Mouse (Mus musculus): ENCODE data around the gene Mri1.

Gene Mri1

DNA sequence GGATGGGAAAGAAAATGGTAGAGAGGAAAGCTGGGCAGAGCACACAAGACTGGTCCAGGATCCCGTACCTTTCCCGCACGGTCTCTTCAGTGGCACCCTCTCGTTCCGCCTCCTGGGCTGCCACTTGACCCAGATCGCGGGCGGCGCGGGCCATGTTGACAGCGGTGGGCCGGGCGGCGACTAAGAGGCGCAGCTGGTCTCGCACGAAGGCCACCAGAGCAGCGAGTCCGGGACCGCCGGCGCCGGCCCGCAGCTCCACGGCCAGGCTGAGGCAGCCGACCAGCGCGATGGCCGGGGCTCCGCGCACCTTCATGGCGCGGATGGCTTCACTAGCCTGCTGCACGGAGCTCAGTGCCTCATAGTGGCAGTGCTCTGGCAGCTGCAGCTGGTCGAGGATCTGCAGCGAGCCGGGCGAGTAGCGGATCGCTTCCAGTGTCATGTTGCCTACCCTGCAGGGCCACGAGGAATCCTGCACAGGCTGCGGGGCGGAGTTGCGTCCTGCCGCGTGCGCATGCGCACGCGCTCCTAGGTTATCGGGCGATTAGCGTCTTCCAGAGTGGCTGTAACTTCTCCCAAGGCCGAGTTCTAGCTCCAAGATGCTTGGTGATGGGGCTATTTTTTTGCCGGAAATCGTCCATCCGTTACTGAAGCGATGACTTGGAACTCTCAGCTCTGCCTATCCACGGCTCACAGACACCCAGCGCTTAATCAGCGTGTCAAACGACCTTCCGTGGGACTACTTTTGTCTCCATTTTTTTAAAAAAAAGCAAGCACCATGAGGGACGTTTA, at the start of gene Mri1:
TSS of gene Mri1 (minus strand) at position 505 of the 789 bp plus-strand sequence.
- peak; percentile 89 to 92 for DNase-seq

DNA sequence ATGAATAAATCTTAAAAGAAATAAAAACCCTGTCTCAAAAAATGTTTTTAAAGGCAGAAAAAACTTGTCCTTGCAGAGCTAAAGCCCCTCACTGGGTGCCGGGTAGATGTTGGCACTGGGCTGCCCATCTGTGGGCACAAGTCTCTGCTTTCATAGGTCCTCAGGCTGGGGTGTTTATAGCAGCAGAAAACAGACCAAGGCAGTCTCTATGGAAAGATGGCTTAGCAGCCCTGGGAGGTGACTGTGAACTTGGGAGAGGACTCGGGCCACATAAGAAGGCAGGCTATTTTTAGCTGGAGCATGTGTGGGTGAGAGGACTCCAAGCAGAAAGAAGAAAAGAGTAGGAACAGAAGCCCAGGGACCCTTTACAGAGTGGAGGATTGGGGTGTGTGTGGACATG, 46.8 kb upstream of the Mri1 start:
- no peak for DNase-seq

DNA sequence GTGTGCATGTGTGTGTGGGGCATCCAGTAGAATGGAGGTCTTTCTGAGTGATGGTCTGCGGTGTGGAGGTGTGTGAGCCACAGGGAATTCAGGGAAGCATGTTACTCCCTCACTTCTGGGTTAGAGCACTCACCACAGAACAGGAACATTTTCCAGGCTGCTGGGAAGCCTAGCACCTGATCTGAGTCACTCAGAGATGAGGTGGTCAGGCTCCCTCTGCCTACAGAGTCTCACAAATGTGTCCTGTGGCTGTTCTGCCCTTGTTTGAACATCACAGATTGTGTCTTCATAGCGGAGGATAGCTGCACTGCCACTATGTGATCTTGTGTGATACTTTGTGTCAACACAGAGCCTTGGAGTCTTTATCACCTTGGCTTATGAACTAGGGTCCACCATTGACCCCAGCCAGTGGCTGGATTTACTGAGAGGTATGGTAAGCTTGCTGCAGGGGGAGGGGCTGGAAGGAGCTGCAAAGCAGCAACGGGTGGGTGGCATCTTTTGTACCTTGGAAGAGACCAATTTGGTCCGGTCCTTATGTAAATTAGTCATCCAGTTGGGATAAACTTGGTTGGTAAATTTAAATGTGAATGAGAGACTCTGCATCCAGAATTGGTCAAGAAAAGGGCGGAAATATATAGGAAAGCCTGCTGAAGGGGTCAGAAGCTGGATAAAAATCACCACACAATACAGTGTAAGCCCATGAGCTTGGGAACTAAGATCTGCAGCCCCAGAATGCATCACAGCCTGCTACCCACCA, 40.1 kb upstream of the Mri1 start:
- no peak for DNase-seq

DNA sequence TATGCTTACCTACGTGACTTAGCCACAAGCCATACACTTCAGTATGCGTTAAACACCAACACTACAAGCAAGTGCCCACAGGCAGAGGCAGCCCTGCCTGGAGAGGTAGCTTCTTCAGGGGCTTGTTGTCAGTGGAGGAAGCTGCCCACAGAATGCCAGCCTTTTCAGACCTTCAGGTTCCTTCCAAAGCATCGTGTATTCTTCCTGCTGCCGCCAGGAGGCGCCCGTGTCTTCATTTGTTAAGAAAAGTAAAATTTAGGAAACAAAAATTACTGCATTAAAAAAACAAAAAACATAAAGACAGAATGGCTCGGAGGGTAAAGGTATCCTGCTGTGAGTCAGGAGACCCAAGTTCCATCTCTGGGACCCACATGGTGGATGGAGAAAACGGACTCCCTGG, 34.6 kb upstream of the Mri1 start:
- peak; percentile 85 to 88 for DNase-seq

DNA sequence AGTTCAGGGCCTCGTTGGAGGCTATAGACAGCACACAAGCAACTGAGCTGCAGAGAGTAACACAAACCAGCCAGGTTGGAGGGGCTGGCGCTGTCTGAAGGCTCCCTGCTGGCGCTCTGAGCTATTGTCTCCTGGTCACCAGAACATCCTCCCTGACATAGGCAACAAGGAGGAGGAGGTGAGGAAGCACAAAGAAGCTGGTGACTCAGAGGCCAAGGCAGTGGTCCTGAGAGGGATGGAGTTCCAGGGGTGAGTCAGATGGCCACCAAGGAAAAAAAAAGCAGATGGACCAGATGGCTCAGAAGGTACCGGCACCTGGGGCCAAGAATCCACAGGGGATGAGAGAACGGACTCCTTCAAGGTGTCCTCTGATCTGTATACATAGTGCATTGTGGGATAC, 34.0 kb upstream of the Mri1 start:
- peak; percentile 83 for DNase-seq

DNA sequence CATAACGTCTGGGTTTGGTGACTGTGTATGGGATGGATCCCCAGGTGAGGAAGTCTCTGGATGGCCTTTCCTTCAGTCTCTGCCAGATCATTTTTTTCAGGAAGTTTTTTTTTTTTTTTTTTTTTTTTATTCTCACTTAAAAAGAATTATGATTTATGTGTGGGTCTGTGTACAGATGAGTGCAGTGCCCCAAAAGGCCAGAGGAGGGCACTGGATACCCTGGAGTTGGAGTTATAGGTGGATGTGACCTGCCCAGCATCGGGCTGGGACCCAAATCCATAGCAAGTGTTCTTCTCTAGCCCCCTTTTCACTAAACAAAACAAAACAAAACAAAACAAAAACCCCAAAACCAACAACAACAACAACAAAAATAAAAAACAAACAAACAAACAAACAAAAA, 31.8 kb upstream of the Mri1 start:
- DNase-seq: peak; percentile 69 to 76

DNA sequence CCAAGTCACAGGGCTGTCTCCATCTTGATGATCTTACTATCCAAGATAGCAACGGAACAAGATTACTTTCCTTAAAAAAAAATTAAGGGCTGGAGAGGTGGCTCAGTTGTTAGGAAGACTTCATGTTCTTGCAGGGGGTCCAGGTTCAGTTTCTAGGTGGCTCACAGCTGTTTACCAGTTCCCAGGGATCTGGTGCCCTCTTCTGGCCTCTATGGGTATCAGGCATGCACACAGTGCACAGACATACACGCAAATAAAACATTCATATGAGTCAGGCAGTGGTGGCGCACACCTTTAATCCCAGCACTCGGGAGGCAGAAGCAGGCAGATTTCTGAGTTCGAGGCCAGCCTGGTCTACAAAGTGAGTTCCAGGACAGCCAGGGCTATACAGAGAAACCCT, 28.5 kb upstream of the Mri1 start:
- peak; percentile 63 to 68 for DNase-seq

DNA sequence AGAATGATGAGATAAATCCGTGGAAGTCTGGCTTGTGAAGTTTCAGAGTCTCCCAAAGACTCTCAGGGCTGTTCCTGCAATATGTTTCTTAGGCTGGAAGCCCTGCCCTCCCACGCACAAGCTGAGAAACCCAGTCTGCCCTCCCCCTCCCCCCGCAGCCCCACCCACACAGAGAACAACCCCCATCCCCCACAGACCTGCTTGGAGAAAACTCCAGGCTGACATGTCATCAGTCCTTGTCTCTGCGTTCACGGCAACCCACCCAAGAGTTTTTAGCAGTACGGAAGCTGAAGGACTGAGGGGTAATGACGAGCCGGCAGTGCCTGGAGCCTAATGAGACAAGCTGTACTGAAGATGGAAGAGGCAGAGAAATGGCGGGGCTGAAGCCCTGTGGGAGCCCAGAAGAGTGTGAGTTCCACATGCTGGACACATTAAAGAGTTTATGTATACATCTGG, 27.5 kb upstream of the Mri1 start:
- no peak for DNase-seq

DNA sequence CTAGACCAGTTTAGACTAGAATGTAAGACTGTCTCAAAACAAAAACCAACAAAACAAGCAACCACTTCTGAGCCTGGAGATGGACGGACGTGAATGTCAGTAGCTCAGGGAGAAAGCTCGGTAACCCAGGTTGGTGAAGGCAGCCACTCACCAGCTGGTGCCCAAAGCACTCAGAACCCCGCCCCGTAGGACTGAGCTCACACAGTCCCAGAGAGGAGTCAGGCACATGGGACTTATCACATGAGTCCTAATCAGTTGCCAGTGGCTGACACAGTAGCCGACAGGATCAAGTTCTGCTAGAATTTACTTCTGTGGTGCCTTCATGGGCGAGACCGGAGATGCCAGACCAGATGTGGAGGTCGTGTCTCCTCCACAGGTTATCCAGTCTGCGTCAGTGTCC, 23.7 kb upstream of the Mri1 start:
- DNase-seq: no peak

DNA sequence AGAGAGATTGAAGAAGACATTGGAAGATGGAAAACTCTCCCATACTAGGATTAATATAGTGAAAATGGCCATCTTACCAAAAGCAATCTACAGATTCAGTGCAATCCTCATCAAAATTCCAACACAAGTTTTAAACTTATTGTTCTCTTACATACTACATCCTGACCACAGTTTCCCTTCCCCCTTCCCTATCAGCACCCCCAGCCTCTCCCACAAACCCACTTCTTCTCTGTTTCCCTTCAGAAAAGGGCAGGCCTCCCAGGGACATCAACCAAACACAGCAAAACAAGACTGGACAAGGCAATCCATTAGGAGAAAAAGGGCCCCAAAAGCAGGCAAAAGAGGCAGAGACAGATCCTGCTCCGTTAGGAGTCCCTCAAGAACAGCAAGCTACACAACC, 19.3 kb upstream of the Mri1 start:
- DNase-seq: no peak

DNA sequence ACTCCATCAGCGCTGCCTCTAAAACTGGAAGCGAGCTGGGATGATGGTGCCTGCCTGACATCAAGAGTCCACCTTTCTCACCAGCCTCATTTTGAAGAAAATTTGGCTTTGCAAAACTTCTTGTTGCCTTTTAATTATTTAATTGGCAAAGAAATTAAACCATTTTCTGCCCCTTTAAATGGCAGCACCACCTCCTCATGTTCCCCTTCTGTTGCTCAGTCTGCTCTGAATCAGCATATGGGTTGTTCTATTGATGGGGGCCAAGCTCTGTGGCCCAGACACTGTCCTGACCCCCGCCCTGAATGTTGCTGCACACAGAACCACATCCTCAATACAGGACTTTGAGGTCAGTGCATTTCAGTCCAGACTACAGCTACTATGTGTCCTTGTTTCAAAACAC, 16.8 kb upstream of the Mri1 start:
- no peak for DNase-seq

DNA sequence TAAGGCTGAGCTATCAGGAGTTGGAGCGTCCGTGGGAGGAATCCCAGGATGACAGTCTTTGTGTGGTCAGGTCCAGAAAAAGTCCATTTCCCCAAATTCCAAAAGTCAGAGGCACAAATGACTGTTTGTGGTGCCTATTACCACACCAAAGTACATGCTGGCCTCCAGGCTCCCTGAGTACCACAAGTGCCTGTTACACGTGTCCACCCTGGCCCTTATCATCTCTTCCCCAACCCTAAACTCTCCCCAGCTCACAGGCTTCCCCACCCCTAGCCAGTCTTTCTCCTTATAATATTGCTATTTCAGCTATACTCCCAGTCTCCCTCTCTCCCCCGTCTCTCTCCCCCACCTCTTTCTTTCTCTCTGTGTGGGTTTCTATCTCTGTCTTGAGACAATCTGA, 15.2 kb upstream of the Mri1 start:
- DNase-seq: no peak

DNA sequence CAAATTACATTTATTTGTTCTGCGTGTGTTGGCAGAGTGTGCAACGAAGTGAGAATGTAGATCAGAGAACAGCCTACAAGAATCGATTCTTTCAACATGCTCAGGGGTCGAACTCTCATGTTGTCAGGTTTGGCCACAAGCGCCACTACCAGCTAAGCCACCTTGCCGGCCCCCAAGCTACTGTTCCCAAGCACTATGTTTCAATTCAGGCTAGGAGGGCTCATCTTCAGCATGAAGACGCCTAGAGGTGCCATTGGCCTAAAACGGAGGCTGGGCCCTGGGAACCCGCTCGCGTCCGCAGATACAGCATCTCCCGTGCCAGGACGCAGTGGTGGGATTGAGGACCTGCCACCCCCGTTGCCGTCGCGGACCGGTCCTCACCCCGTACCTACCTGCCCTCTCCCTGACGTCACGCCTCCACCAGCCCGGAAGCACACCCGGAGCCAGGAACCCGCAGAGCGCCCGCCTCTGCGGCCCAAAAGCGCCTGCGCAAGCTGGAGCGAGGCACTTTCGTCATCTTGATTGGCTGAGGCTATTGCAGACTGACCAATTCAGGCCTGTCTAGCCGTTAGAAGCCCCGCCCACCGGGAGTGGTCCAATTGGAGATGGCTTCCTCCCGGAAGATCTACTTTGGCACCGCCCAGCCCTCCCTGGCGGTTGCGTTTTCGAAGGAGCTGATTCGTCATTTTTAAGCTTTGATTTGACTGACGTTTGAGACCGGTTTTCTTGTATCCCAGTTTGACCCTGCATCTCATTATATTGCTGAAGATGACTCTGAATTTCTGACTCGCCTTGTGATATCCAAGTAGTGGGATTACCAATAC, 13.0 kb upstream of the Mri1 start, which contains the start of gene Ccdc130:
TSS of gene Ccdc130 (minus strand) at position 431 of the 824 bp plus-strand sequence.
- DNase-seq: peak; percentile 100

DNA sequence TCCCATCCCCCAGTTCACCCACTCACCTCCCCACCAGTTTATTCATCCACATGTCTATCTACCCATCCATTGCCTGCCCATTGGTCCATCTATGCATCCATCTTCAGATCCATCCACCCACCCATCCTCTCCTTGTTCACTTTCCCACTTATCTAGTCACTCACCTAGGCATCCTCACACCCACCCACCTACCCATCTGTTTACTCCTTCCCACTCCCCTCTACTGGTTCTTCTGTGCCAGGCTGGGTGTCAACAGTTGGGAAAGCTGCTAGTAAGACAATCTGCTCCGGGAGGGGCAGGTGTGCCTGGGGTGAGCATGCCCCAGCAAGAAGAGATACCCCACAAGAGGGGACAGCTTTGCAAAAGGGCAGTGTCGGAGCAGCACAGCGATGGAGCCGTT, 4.0 kb upstream of the Mri1 start:
- no peak for DNase-seq

DNA sequence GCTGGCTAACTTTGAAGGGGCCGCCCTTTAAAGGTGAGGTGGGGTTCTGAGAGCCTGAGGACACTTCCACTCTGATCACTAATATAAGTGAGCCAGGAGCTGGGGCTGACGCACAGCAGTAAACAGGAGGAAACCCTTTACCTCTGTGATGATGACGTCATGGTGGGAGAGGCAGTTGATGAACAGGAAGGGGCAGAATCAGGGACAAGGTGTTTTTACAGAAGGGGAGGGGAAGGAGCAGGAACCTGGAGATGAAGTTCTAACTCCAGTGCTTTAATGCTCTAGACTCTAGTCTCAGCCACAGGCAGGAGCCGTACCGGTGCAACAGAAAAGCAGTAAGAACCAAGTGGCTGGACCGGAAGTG, 686 bp downstream of the Mri1 start:
- no peak for DNase-seq

DNA sequence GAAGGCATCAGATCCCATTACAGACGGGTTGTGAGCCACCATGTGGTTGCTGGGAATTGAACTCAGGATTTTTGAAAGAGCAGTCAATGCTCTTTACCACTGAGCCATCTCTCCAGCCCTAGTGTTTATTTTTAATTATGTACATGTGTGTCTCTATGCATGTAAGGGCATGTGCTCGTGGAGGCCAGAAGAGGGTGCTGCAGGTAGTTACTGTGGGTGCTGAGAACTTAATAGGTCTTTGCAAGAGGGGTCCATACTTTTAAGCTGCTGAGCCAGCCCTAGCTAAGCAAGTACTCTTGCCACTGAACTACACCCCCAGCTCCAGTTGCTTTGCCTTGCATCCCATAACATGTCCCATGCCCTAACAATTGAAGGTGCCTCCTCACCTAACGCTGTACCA, 1.3 kb downstream of the Mri1 start:
- no peak for DNase-seq

DNA sequence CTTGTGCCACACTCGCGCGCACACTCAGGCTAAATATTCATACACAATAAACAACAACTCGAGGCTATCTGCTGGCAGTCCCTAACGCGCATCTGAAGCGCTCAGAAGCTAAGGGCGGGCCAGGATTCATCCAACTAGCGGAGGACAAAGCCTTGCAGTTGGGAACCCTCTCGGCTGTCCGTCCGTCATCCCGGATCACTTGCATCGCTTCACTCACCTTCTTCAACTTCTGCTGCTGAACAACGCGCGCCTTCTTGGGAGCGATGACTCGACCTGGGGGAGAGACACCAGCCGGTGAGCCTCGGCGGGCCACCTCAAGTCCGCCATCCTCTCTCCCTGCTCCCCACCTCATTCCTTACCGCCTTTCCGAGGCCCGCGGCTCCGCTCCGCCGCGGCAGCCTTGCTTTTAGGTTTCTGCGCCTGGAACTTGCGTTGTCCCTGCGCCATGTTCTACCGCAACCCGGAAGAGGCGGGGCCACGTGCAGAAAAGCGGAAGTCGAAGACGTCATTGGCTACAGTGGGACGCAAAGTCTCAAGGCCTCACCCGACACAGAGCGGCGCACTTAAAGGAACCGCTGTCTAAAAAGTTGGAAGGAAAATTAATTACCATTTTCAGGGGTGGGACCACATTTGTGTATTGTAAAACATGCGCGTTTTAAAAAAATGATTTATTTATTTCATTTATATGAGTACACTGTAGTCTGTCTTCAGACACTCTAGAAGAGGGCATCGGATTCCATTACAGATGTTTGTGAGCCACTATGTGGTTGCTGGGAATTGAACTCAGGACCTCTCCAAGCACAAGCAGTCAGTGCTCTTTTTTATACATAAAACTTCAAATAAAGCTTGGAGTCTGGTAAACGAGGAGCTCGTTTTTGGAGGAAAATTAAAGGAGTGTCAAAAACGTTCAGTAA, 7.6 kb downstream of the Mri1 start, which contains the start of gene D8Ertd738e:
TSS of gene D8Ertd738e (minus strand) at position 463 of the 914 bp plus-strand sequence.
- DNase-seq: peak; percentile 89 to 91

DNA sequence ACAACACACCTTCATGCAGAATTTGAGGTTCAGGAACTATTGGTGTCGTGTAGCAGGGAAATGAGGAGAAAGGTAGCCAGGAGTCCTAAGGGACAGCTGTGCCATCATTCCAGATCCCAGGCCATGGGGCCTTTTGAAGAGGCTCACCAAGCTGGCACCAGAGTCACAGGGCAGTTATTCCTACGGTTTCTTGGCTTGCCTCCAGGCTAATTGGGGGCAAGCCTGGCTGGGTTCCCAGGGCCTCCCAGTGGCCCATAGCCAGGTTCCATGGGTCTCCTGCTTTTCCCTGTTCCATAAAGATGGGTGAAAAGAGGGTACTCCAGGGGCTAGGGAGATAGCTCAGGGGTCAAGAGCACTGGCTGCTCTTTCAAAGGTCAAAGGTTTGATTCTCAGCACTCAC, 15.3 kb downstream of the Mri1 start:
- peak; percentile 63 to 73 for DNase-seq

DNA sequence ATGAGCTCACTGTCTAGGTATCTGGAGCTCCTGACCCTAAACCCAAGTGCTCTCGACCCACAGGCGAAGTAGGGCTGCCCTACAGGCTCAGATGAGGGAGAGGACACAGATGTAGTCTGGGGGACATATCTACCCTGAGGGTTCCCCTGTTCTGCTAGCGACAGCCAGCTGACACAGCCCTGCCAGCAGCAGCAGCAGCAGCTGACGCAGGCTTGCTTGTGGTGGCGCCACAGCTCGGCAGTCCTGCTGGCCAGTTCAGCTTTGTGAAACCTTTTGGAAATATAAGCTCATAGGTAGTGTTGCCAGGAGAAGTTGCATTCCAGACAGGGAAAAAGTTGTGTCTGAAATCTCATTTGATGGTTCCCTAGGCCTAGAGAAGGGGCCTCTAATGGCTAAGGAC, 16.0 kb downstream of the Mri1 start:
- DNase-seq: no peak

DNA sequence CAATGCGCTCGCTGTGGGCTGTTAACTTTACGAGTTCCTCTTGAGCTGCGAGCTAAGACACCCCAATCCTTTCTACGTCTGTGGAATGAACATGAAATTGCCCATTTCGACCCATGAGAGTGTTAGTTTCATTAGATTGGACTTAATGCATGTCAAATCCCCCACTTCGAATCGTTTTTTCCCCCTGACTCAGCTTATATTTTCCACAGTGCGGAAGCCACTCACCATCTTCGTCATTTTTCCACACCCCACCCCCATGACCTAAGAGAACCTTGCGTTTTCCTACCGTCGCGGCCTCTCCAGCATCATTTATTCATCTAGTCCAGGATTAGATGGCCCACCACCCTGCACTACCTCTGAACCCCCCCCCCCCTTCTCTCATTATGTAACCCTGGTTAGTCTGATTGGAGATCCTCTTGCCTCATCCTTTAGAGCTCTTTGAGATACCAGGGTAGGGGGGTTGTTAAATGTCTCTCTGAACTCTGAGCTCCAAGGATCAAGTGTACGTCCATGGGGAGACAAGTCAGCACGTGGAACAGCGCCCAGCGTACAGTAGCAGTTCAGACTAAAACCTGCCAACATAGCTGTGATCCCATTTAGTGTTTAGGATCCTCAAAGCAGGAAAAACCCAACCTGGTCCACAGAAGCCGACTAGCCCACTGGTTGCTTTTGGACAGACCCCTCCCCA, 19.4 kb downstream of the Mri1 start:
- DNase-seq: peak; percentile 25 to 31

DNA sequence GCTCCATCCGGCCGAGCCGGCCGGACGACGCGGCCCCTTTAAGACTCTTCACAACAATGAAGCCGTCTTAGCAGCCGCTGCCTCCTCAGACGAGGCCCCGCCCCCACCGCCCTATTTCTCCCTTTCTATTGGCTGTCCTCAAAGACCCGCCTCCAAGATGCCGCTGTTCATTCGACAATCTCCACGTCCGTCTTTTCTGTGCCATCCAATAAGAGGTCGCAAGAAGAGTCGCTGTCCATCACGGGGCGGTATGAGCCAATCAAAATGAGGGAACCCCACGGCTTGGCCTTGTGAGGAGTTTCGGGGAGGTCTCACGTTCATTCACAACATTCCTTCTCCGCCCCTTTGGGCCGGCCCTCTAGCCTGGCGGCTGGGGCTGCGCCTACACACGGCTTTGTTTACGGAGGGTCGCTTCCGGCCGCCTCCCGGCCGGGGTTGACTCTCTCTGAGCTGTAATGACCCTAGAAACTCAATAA, 20.1 kb downstream of the Mri1 start, which contains the start of gene Zswim4:
TSS of gene Zswim4 (minus strand) at position 58 of the 476 bp plus-strand sequence.
- peak; percentile 99 for DNase-seq
